ENCODE assay signal across 7 mouse cellular contexts in genomic region chr19:32739686-32740085, GRCm38 (mm10). TPM values are rescaled to one million over a fixed set of nuclear protein-coding genes. Genes with fewer than 3 reads are reported as not detected.
DNase-seq lines count a peak whose midpoint lies in the region; ATAC-seq and TF ChIP-seq lines count a peak whose summit lies in the region.

Gene Atad1 (minus strand): TSS chr19:32739786.

- CTCF ChIA-PET in Patski (lab: Charles Lee): interaction anchor here (1.3 to 1.6 kb wide), 3 partner anchors 16 to 487 kb away, joined by 3 to 5 read pairs (median 4); no protein-coding TSS in a partner anchor

- POLR2A ChIA-PET in Patski (lab: Charles Lee): no interaction called here

- in situ Hi-C loops in Patski (cut with MboI; ENCODE audit: low pct_unique_long_range_greater_than_20kb): no loop called here

- no peak for TF ChIP-seq EP300 in ES-Bruce4 (IDR thresholded peaks at IDR 0.05; ENCODE audit: insufficient read depth, low read depth, low read length)

- ATAC-seq in Patski: no peak
- ATAC-seq in forebrain, embryonic 16.5 days: no peak
- ATAC-seq in hindbrain, embryonic 13.5 days (ENCODE audit: low FRiP score): no peak
- no peak for ATAC-seq in liver, embryonic 16.5 days (ENCODE audit: low read depth)

- no peak for TF ChIP-seq POLR2A in ES-Bruce4 (IDR thresholded peaks at IDR 0.05; ENCODE audit: insufficient read depth, low read length)

- no peak within 1 kb of the TSS for H3K4me2 ChIP-seq in forebrain, embryonic 16.5 days (ENCODE audit: low read length)
- no peak within 1 kb of the TSS for H3K4me2 ChIP-seq in hindbrain, embryonic 13.5 days
- H3K4me2 ChIP-seq in liver, embryonic 16.5 days (ENCODE audit: low read depth, low read length): no peak within 1 kb of the TSS

- H3K27me3 ChIP-seq in ES-Bruce4 (ENCODE audit: control insufficient read depth, insufficient read depth, low read length, poor library complexity, severe bottlenecking) (no peaks in the 10 kb centered on the region), Patski (peaks cover 6% of the 10 kb centered on the region)
- H3K27me3 ChIP-seq in forebrain, embryonic 16.5 days (replicated peaks; ENCODE audit: control insufficient read depth, insufficient read depth, low read length): no peaks in the 10 kb centered on the region
- H3K27me3 ChIP-seq in hindbrain, embryonic 13.5 days: no peaks in the 10 kb centered on the region
- no peaks in the 10 kb centered on the region for H3K27me3 ChIP-seq in liver, embryonic 16.5 days (ENCODE audit: control insufficient read depth, insufficient read depth, low read depth, low read length)

- H3K9ac ChIP-seq in ES-Bruce4 (ENCODE audit: low read depth, poor library complexity, severe bottlenecking): no peak within 1 kb of the TSS
- H3K9ac ChIP-seq in forebrain, embryonic 16.5 days (replicated peaks; ENCODE audit: low read depth, low read length): no peak within 1 kb of the TSS
- no peak within 1 kb of the TSS for H3K9ac ChIP-seq in hindbrain, embryonic 13.5 days
- H3K9ac ChIP-seq in liver, embryonic 16.5 days (ENCODE audit: low read depth, low read length): no peak within 1 kb of the TSS

- no peak for DNase-seq in Patski (ENCODE audit: low read depth, low spot score)
- DNase-seq in Muller cell, postnatal 12 days (ENCODE audit: inconsistent ontology term): no peak
- no peak for DNase-seq in urinary bladder, postnatal 4 days (ENCODE audit: low spot score in 2 of 2)

- H3K9me3 ChIP-seq in ES-Bruce4 (replicated peaks; ENCODE audit: control insufficient read depth, insufficient read depth, low read length, poor library complexity, severe bottlenecking): no peaks in the 10 kb centered on the region
- no peaks in the 10 kb centered on the region for H3K9me3 ChIP-seq in forebrain, embryonic 16.5 days (ENCODE audit: control insufficient read depth, low read length)
- no peaks in the 10 kb centered on the region for H3K9me3 ChIP-seq in hindbrain, embryonic 13.5 days
- no peaks in the 10 kb centered on the region for H3K9me3 ChIP-seq in liver, embryonic 16.5 days (replicated peaks; ENCODE audit: control insufficient read depth, low read length)

- H3K4me3 ChIP-seq in ES-Bruce4 (ENCODE audit: low read depth, low read length): no peak within 1 kb of the TSS
- H3K4me3 ChIP-seq in forebrain, embryonic 16.5 days (replicated peaks; ENCODE audit: low read length): no peak within 1 kb of the TSS
- H3K4me3 ChIP-seq in hindbrain, embryonic 13.5 days: no peak within 1 kb of the TSS
- H3K4me3 ChIP-seq in liver, embryonic 16.5 days (ENCODE audit: low read depth, low read length): no peak within 1 kb of the TSS

- 96% methylated on average over 4 of the region's 4 CpGs for WGBS in forebrain, embryonic 16.5 days
- 95% methylated on average over 4 of the region's 4 CpGs for WGBS in hindbrain, embryonic 13.5 days
- WGBS in liver, embryonic 16.5 days (ENCODE audit: insufficient replicate concordance): 65% methylated on average over 4 of the region's 4 CpGs

- H3K4me1 ChIP-seq in ES-Bruce4 (ENCODE audit: control insufficient read depth, insufficient read depth, low read length): no peaks in the 10 kb centered on the region
- no peaks in the 10 kb centered on the region for H3K4me1 ChIP-seq in forebrain, embryonic 16.5 days (replicated peaks; ENCODE audit: control insufficient read depth, insufficient read depth, low read length)
- H3K4me1 ChIP-seq in hindbrain, embryonic 13.5 days (replicated peaks): no peaks in the 10 kb centered on the region
- no peaks in the 10 kb centered on the region for H3K4me1 ChIP-seq in liver, embryonic 16.5 days (ENCODE audit: control insufficient read depth, low read depth, low read length)

- no peaks in the 10 kb centered on the region for H3K36me3 ChIP-seq in ES-Bruce4 (ENCODE audit: control insufficient read depth, insufficient read depth, low read length, poor library complexity, severe bottlenecking)
- no peaks in the 10 kb centered on the region for H3K36me3 ChIP-seq in forebrain, embryonic 16.5 days (ENCODE audit: control insufficient read depth, insufficient read depth)
- H3K36me3 ChIP-seq in hindbrain, embryonic 13.5 days: no peaks in the 10 kb centered on the region
- no peaks in the 10 kb centered on the region for H3K36me3 ChIP-seq in liver, embryonic 16.5 days (ENCODE audit: control insufficient read depth, insufficient read depth)

- H3K27ac ChIP-seq in ES-Bruce4 (ENCODE audit: insufficient read depth, low read length): no peak within 1 kb of the TSS
- H3K27ac ChIP-seq in forebrain, embryonic 16.5 days (ENCODE audit: low read length): no peak within 1 kb of the TSS
- no peak within 1 kb of the TSS for H3K27ac ChIP-seq in hindbrain, embryonic 13.5 days
- H3K27ac ChIP-seq in liver, embryonic 16.5 days (ENCODE audit: low read length): no peak within 1 kb of the TSS

- TF ChIP-seq CTCF in ES-Bruce4 (IDR thresholded peaks at IDR 0.05; ENCODE audit: low read depth, low read length) (no peak), Patski (IDR thresholded peaks at IDR 0.05) (no peak)

RNA-seq across cellular contexts. Expression of gene Atad1, which starts in this region (rescaled TPM):
- 98.4 and 107 TPM in 2 replicates for polyA plus RNA-seq in ES-Bruce4 (2011; ENCODE audit: insufficient read depth, insufficient read length, low read depth, missing spikeins)
- 90.8 TPM for polyA plus RNA-seq in Patski (2021)
- polyA plus RNA-seq in forebrain, embryonic 16.5 days (2015; fragmentation: Nextera tagmentation; extraction: Ambion mirVana): 123 and 129 TPM in 2 replicates
- polyA plus RNA-seq in hindbrain, embryonic 13.5 days (2015; fragmentation: Nextera tagmentation; extraction: Ambion mirVana): 125 TPM in 2 replicates
- polyA plus RNA-seq in liver, embryonic 16.5 days (2015; fragmentation: Nextera tagmentation; extraction: Ambion mirVana): 20.8 and 21.6 TPM in 2 replicates
